Mouse (Mus musculus): ENCODE measurements around the gene Elmo3. TPM values are rescaled to one million over a fixed set of nuclear protein-coding genes. Genes with fewer than 3 reads are reported as not detected.

Elmo3 gene
- total RNA-seq, 2 experiments from 2014 or later = 0.40 to 0.45 TPM

GRCm38 (mm10) chr8:105315073-105315769, 9.8 kb downstream of the Elmo3 start:
- intact Hi-C loops (cut with DNase I; ENCODE audit: low total_unique reads) = no loop called here
- no peak for DNase-seq

GRCm38 (mm10) chr8:105317941-105318340, 12.5 kb downstream of the Elmo3 start:
- no peak for DNase-seq
- intact Hi-C loops (cut with DNase I; ENCODE audit: low total_unique reads) = no loop called here

GRCm38 (mm10) chr8:105318662-105319190, 13.3 kb downstream of the Elmo3 start:
- no peak for DNase-seq
- intact Hi-C loops (cut with DNase I; ENCODE audit: low total_unique reads) = no loop called here

GRCm38 (mm10) chr8:105323183-105323582, 17.8 kb downstream of the Elmo3 start:
- DNase-seq = no peak
- intact Hi-C loops (cut with DNase I; ENCODE audit: low total_unique reads) = no loop called here

GRCm38 (mm10) chr8:105325641-105326093, 20.3 kb downstream of the Elmo3 start:
- no peak for DNase-seq

GRCm38 (mm10) chr8:105326141-105326672, 20.8 kb downstream of the Elmo3 start, which contains the start of the genes Lrrc29 and Tmem208:
TSS of gene Lrrc29 (minus strand) at chr8:105326278.
TSS of gene Tmem208 (plus strand) at chr8:105326354.
- peak; percentile 97 for DNase-seq
- intact Hi-C loops (cut with DNase I; ENCODE audit: low total_unique reads) = no loop called here

More at GRCm38 (mm10) chr8:105325641-105326093, 20.3 kb downstream of the Elmo3 start:
- intact Hi-C loops (cut with DNase I; ENCODE audit: low total_unique reads) = no loop called here

GRCm38 (mm10) chr8:105326968-105327367, 21.6 kb downstream of the Elmo3 start:
- DNase-seq = no peak
- intact Hi-C loops (cut with DNase I; ENCODE audit: low total_unique reads) = no loop called here

GRCm38 (mm10) chr8:105330325-105330724, 24.9 kb downstream of the Elmo3 start:
- intact Hi-C loops (cut with DNase I; ENCODE audit: low total_unique reads) = no loop called here
- no peak for DNase-seq

- intact Hi-C loops (cut with DNase I; ENCODE audit: low total_unique reads) = no loop called here
- DNase-seq = no peak
Observed at GRCm38 (mm10) chr8:105331469-105331868, 26.1 kb downstream of the Elmo3 start.

- DNase-seq = no peak
- intact Hi-C loops (cut with DNase I; ENCODE audit: low total_unique reads) = no loop called here
Observed at GRCm38 (mm10) chr8:105331931-105332330, 26.5 kb downstream of the Elmo3 start.

- DNase-seq = no peak
- intact Hi-C loops (cut with DNase I; ENCODE audit: low total_unique reads) = no loop called here
Observed at GRCm38 (mm10) chr8:105332523-105332922, 27.1 kb downstream of the Elmo3 start.

GRCm38 (mm10) chr8:105336373-105337130, 31.2 kb downstream of the Elmo3 start:
- DNase-seq = no peak
- intact Hi-C loops (cut with DNase I; ENCODE audit: low total_unique reads) = no loop called here

GRCm38 (mm10) chr8:105338992-105339391, 33.6 kb downstream of the Elmo3 start:
- intact Hi-C loops (cut with DNase I; ENCODE audit: low total_unique reads) = no loop called here
- DNase-seq = no peak

GRCm38 (mm10) chr8:105339886-105340635, 34.7 kb downstream of the Elmo3 start:
- intact Hi-C loops (cut with DNase I; ENCODE audit: low total_unique reads) = no loop called here
- no peak for DNase-seq

GRCm38 (mm10) chr8:105341399-105341798, 36.0 kb downstream of the Elmo3 start:
- no peak for DNase-seq
- intact Hi-C loops (cut with DNase I; ENCODE audit: low total_unique reads) = no loop called here

- intact Hi-C loops (cut with DNase I; ENCODE audit: low total_unique reads) = no loop called here
- DNase-seq = no peak
Observed at GRCm38 (mm10) chr8:105342768-105343167, 37.4 kb downstream of the Elmo3 start.

- intact Hi-C loops (cut with DNase I; ENCODE audit: low total_unique reads) = no loop called here
- DNase-seq = no peak
Observed at GRCm38 (mm10) chr8:105343791-105344574, 38.6 kb downstream of the Elmo3 start.

GRCm38 (mm10) chr8:105345061-105345975, 39.9 kb downstream of the Elmo3 start:
- intact Hi-C loops (cut with DNase I; ENCODE audit: low total_unique reads) = no loop called here
- DNase-seq = peak; percentile 50
